Mouse (Mus musculus): ENCODE measurements around the gene Gcn1l1.

DNA sequence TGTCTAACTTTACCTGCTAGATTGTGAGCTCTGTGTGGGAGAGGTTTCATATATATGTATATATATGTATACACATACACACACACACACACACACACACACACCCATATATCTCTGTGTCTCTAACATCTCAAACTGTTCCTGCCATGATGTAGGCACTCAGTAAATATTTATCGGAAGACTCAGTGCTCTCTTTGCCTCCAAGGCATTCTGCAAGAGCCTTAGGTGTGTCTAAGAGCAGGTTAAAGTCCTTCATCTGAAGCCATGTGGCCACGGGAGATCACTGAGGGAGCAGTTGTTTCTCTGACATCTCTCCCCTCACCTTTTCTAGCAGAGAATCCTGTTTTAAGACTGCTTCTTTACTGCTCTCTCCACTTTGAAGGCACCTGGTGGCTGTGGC lies 26.5 kb downstream of the Gcn1l1 start:
- TF ChIP-seq POLR2A (IDR thresholded peaks at IDR 0.05; ENCODE audit: low read depth, low read length) (no peak), CTCF (IDR thresholded peaks at IDR 0.05; ENCODE audit: extremely low read depth, insufficient read depth, insufficient read length, insufficient replicate concordance) (no peak)
